Mouse (Mus musculus): ENCODE measurements around the gene Mgat5.

Gene Mgat5

DNA sequence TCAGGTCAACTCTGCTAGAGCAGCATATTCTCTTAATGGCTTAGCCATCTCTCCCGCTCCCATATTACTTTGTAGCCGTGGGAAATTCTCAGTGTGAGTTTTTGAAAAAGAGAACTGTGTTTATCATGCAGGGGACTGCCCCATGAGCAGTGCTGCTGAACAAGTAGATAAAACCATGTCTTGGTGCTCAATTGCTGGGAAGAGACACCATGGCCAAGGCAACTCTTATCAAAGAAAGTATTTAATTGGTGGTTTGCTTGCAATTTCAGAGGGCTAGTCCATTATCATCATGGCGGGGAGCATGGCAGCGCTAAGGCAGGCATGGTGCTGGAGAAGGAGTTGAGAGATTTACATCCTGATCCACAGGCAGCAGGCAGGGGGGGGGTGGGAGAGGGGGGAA lies 54.9 kb downstream of the Mgat5 start:
- DNase-seq (ENCODE audit: low spot score in 2 of 2) = no peak

DNA sequence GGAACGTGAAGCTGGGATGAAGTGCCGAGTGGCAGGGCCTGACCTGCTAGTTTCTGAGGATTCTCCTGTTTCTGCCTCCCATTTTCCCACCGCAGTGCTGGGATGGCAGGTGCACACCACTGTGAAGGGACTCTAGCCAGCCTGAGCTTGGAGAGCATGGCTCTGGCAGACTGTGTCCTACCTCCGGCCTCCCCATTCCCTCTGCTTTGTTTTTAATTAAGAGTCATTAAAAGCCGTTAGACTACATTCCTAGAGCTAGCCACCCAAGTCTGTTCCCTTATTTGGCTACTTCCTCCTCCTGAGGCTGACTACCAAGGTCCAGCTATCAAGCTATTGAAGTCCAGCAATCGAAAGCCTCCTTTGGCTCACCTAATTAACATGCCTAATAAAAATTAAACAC lies 56.2 kb downstream of the Mgat5 start:
- DNase-seq (ENCODE audit: low spot score in 2 of 2) = no peak

DNA sequence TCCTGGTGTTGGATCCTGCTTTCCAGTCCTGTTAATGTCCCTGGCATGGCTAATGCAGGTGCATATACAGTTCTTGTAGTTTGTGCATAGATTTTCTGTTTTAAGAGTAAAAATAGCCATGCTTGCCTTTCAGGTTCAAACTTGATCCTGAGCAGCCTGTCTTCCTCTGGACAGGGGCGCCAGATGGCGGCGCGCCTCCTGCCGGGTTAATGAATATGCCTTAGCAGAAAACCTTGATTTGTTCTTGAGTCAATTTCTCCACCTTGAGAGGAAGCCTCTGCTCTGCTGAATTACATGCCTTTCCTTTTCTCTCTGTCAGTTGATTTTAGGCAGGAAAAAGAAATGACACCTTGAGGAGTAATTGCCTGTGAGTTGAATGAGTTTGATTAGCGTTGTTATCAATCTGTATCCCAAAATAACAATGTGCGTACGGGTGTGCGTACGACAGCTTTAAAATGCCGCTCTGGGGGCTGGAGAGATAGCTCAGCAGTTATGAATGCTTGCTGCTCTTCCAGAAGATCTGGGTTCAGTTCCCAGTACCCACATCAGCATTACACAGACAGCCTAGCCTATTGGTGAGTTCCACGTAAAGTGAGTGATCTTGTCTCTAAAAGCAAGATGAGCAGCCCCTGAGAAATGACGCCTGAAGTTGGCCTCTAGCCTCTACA lies 57.5 kb downstream of the Mgat5 start:
- no peak for DNase-seq (ENCODE audit: low spot score in 2 of 2)

DNA sequence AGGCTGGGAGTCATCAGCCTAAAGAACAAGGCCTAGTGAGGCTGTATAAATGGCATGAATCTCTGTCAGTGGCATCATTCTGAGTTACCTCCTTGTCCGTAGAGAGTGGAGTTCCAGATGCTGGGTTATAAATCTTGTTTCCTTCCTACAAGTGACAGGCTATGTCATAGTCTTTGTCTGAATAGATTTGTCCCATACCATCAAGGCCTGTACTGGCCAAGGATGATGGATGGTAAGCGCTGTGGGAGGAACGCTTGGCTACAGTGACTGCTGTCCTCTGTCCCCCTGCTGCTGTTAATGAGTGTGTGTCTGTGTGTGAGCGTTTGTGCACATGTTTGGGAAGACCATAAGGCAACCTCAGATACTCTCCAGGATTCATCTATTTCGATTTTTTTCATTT lies 63.2 kb downstream of the Mgat5 start:
- no peak for DNase-seq (ENCODE audit: low spot score in 2 of 2)

DNA sequence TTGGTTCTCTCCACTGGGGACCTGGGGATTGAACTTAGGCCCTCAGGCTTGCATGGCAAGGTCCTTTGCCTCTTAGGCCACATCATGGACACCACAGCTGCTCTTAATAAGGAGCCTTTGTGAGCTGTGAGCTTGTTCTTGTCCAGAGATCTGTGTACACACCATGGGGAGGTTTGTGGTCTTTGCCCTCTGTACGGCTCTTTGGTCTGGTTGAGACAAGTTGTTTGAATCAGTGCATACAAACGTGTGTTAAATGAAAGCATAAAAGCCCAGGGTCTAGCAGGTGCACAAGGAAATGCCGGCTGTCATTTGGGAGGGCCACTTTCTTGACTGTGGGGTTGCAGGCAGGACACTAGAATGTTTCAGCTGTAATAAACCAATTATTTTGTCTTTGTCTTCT lies 64.5 kb downstream of the Mgat5 start:
- no peak for DNase-seq (ENCODE audit: low spot score in 2 of 2)

DNA sequence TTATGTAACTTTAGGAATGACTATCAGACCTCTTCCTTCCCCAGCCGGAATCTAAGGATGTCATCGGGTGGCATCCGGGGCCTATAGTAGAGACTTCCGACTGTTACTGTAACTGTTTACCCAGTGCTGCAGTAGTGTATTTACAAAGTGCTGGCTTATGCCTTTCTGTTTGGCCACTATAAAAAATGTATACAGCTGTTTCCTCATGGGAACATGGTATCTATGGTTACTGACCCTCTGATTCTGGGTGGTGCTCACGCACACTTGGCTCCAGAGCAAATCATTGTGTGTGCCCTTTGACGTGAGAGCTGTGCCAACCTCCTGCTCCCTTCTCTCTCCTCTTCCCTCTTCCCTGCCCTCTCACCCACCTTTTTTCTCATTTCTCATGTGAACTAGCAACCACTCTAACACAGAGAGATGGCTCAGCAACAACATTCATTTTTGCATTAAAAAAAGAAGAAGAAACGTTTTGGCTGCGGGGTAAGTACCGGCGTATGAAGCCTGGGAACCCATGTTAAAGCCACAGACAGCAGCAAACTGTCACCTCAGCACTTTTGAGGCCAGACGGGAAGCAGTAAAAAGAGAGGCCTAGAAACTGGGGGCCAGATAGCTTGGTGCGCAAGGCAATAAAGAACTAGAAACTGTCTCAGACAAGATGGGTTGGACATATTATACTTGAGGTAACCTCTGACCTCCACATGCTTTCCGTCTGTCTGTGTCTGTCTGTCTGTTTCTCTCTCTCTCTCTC lies 65.6 kb downstream of the Mgat5 start:
- DNase-seq (ENCODE audit: low spot score in 2 of 2) = peak in 1 of 2 experiments; percentile 49

DNA sequence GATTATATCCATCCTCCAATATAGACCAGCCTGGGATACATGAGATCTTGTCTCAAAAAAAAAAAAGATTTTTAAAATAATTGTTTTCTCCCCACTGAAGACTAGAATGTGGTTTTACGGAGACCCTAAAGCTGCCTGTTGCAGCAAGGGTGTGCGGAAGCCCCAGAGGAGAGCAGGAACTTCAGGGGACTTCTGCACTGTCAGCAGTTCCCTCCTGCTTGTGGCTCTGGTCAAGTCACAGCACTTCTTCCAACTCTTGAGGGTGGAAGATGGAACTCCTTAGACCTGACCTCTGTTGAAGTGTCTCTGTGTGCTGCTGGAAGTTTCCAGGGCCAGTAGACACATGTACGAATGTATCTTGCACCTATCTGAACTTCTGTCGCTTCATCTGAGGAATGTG lies 66.3 kb downstream of the Mgat5 start:
- peak; percentile 38 to 39 for DNase-seq (ENCODE audit: low spot score in 2 of 2)

DNA sequence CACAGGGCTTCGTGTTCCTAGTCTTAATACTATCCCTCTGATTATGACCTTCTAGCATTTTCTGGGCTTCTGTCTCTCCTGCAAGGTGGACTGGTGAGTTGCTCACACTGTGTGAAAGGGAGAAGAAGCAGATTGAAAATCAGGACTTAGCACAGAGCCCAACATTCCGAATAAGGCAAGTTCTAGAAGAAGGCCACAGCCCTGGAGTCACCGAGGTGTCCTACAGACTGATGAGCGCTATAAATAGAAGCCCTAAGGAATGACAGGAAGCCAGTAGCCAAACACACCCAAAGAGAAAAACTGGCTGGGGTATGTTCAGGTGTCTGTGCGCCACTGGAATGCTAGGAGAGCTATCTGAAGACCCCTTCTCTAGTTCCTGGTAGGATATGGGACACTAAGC lies 68.5 kb downstream of the Mgat5 start:
- no peak for DNase-seq (ENCODE audit: low spot score in 2 of 2)

DNA sequence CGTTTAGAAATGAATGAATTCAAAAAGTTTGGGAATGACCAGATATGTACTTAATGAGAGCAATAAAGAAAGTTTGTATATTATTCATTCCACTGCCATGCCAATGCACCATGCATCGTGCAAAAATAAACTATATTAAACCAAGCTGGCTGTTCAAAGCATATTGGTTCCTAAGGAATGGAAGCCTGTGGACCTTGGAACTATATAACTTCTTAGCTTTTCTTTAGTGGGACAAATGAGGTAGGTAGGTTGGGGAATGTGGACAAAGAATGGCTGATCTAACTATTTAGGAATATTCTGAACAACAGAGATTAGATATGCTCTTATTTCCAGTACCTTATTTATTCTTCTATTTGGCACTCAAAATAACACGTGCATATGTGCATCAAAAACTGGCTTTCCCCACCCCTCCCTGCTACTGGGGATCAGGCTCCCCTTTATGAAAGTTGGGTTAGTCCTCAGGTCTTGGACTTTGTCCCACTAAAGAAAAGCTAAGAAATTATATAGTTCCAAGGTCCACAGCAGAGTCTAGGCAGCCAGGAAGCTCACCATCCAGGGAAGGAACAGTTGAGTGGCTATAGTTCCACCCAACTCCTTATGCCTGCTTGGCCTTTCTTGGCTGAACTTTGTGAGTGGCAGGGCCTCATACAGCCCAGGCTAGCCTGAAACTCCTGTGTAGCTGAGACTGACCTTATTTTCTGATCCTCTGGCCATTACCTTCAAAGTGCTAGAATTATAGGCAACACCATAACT lies 70.9 kb downstream of the Mgat5 start:
- DNase-seq (ENCODE audit: low spot score in 2 of 2) = no peak

DNA sequence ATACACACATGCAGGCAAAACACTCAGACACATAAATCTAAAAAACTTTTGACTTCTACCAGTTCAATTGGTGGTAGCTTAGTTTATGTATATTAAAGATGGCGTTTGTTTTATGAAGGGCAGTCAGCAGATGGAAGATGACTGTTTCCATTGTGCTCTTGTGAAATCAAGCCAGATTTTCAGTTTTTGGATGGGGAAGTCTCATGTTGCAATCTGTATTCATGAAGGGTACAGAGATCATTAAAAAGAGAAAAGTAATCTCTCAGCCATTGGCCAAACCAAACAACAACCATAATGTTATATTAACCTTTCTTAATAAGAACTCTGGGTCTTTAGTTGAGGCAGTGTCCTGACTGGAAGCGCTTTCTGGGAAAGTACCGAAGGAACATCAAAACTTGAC lies 73.3 kb downstream of the Mgat5 start:
- DNase-seq (ENCODE audit: low spot score in 2 of 2) = no peak

DNA sequence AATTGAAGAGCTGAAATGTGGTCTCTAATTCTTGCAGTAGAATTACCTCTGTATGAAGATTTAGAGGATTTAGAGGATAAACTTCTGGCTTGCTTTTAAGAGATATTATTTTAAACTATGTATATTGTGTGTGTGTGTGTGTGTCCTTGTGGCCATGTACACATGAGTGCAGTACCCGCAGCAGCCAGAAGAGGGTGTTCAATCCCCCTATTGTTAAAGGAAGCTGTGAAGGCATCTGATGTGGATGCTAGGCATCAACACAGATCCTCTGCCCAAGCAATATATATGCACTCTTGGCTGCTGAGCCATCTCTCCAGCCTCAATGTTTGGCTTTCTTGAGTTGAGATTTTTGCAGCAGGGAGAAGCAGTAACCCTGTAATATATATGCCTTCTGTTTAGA lies 75.4 kb downstream of the Mgat5 start:
- peak in 1 of 2 experiments; percentile 34 for DNase-seq (ENCODE audit: low spot score in 2 of 2)

DNA sequence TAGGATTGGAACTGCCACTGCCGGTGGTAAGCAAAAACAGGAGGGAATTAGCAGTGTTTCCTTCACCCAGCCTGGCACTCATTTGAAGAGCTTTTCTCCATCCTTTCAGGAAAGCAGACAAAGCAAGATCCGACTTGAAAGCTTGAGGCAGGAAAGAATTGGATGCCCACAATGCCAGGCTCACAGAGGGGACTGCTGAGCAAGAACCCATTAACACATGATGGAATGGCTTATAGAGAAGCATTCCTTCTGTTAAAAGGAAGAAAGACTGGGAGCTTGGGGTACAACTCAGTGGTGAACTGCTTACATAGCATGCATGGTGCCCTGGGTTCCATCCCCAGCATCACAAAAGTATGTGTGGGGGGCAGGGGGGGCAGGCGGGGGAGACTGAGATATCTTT lies 80.2 kb downstream of the Mgat5 start:
- no peak for DNase-seq (ENCODE audit: low spot score in 2 of 2)

DNA sequence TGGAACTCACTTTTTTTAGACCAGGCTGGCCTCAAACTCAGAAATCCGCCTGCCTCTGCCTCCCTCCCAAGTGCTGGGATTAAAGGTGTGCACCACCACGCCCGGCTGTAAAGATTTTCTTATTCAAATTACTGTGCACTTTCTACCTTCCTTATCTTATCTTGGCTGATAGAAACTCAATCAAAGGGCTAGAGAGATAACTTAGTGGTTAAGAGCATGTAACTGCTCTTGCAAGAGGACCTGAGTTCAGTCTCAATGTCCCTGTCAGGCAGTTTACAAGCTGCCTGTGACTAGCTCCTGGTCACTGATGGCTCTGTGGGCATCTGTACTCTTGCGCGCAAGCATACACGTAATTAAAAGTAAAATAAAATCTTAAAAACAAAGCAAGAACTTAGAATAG lies 82.7 kb downstream of the Mgat5 start:
- no peak for DNase-seq (ENCODE audit: low spot score in 2 of 2)

DNA sequence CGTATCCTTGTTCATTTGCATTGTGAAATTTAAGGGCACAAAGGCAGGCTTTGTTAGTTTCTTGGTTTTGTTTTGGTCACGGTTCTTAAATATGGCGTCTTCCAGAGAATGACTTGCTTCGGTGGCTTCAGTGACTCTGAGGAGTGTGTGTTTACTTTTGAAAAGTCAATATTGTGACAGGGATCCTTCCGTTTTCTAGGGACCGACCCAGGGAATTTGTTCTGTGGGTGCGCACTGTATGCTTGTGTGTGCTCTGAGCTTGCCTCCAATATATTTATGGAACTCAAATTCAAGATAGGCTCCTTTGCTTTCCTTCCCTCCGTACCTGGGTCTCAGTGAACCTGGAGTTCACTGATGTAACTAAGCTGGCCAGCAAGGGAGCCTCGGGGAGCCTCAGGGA lies 86.1 kb downstream of the Mgat5 start:
- no peak for DNase-seq (ENCODE audit: low spot score in 2 of 2)

DNA sequence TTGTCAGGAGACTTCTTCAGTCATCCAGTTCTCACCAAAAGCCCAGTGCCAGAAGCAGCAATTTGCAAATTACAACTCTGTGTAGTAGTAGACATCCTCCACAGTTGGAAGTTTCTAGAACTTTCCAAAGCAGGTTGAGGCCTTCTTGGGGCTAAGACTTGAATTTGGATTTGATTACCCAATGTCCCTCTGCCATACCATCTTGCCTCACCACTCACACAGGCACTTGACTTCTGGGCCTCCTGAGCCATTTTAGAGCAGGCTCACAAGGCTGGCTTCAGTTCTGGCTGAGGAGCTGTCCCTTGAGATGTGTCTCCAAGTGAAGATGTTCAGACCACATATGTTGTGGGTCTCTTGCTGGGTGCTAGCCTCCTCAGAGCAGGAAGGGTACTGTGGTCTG lies 86.9 kb downstream of the Mgat5 start:
- DNase-seq (ENCODE audit: low spot score in 2 of 2) = no peak

DNA sequence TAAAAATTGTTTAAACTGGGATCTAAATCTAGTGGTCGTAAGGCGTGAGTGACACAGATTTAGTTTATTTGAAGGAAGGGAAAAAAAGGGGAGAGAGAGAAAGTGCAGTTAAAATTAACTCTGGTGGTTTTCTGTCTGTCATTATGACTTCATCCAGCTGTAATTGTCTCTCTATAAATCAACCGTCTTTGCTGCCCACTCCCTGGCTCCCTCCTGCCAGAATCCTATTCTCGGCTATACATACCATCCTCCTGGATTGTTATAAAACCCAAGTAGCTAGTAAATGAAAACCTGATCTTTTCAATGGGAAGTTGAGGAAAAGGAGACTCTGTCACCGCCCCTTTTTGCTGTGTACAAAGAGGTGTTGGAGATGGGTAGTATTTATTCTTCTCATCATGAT lies 88.5 kb downstream of the Mgat5 start:
- DNase-seq (ENCODE audit: low spot score in 2 of 2) = no peak

DNA sequence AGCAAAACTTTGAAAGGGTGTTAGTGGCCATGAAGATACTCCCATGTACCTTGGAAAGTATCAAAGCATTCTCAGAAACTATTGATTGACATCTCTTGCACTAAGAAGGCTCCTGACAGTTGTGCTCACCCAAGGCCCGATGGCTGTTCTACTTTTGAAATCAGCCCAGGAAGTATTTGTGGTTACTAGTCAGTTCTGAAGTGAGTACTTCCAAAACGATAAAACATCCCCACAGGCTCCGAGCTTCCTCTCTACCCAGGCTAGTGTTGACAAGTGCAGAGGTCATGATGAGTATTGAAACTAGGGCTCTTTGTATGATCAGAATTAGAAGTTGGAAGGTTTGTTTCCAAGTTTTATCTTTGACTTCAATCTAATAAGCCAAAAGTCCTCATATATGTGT lies 92.0 kb downstream of the Mgat5 start:
- no peak for DNase-seq (ENCODE audit: low spot score in 2 of 2)

DNA sequence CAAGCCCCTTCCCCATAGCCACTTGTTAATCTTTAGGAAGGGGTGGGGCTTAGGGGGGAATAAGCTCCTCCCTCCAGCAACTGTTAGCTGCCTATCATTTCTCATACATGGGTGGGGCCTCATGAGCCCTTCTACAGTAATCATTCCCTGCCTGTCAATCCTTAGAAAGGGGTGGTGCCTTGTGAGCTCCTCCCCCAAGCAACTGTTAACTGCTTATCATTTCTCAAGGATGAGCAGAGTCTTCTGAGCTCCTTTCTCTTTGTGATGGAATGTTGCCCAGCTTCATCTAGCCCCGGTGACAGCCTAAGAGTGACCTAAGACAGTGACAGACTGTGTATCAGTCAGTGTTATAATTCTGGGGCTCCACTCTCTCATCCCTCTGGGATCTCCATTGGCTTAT lies 95.0 kb downstream of the Mgat5 start:
- no peak for DNase-seq (ENCODE audit: low spot score in 2 of 2)

DNA sequence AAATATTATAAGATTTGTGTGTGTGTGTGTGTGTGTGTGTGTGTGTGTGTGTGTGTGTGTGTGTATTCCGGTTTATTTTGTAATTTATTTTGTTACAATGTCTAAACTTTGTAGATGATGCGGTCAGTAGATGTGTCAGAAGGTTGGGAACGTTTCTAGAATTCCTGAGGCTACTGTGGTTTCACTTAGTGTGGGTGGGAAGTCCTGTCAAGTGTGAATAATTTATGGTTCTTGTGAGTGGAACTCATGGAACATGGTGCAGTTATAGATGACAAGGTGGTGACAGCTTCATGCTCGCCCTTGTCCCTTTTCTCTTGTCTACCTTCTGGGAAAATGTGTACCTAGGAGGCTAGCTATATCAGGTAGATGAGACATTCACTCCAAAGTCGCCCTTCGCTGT lies 96.2 kb downstream of the Mgat5 start:
- no peak for DNase-seq (ENCODE audit: low spot score in 2 of 2)

DNA sequence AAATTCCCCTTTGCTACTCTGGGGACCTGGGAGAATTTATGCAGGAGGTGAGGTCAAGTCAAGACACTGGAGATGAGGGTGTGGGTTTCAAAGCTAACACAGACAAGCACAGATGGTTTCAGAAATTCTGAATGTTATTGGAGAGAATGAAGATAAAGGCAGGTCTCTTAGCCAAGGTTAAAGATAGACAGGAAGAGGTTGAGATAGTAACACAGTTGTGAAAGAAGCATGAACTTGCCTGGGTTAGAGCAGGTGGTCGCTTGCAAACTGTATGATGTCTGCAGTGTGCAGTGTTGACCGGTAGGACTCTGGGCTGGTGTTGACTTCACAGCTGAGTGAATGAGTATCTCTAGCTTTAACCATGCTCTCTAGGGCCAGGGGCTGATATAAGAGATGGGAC lies 97.8 kb downstream of the Mgat5 start:
- DNase-seq (ENCODE audit: low spot score in 2 of 2) = no peak

DNA sequence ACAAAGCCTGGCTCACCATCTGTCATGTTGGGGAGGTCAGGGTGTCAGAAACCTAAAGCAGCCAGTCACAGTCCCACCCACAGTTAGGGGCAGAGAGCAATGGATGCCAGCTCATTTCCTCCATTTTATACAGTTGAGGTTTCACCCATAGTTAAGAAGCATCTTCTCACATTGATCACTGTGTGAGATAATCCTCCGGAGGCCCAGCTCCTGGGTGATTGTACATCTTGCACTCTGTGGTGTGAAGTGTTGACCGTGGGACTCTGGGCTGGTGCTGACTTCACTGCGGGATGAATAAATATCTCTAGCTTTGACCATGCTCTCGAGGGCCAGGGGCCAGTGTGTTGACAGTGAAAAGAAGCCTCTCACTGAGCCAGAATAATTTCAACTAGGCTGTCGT lies 99.0 kb downstream of the Mgat5 start:
- no peak for DNase-seq (ENCODE audit: low spot score in 2 of 2)

DNA sequence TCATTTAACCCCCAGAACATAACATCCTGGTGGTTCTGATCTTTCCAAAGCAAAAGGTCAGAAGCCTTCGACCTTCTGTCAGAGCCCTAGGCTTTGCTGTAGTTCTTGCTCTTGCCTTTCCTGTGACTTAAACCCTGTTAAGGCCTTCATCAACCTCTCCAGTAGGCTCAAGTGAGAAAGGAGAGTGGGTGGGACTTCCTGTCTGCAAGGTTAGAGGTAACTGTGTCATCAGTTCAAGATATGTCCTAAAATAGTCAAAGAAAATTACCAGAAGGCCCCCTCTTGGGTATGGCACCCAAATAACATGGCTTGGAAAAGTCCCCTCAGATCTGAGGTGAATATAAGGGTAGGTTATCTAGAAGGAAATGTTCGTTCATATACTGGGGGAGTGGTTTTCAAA lies 99.5 kb downstream of the Mgat5 start:
- no peak for DNase-seq (ENCODE audit: low spot score in 2 of 2)

DNA sequence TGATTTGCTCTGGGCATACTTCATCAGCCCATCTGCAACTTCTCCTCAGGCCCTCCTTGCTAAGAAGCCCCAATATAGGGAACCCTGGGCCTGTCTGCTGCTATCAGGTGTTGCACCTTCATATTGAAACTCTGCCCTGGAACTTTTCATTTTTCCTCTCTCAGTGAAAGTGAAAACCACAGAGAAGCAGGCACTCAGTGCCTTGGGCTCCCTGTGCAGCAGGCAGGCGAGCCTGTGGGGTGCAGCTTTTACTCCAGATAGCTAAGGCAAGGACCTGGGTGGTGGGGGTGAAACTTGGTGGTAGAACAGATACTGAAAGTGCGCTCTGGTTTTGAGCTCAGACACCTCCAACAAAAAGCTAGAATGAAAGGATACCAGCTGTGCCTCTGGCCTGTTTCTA lies 100.8 kb downstream of the Mgat5 start:
- DNase-seq (ENCODE audit: low spot score in 2 of 2) = no peak

Measured in right cerebral cortex, postnatal 10 days (tissue).